Mouse (Mus musculus) heart, embryonic 12.5 days (tissue): Measurements from ENCODE around the gene Atf5. TPM values are rescaled to one million over a fixed set of nuclear protein-coding genes. Genes with fewer than 3 reads are reported as not detected.

ENCODE experiments used
- ATAC-seq: fragments of 200-750 bp; cut with Nextera tagmentation; 2 replicates; pipeline ENCODE4 v1.8.0; 2017; ENCODE audit warnings: moderate TSS enrichment, moderate library complexity; ENCODE audit not compliant: insufficient number of reproducible peaks, low FRiP score
- H3K27ac ChIP-seq: fragments of 300-500 bp; sonication (generic); 2 replicates; pipeline ENCODE4 v1.5.1; 2016; ENCODE audit warnings: mild to moderate bottlenecking, moderate library complexity; ENCODE audit not compliant: poor library complexity, severe bottlenecking
- H3K27me3 ChIP-seq: fragments of 300-500 bp; sonication (generic); replicated peaks from 2 replicates; pipeline ENCODE4 v1.6.1; 2016; ENCODE audit warnings: mild to moderate bottlenecking, moderate library complexity
- H3K36me3 ChIP-seq: fragments of 300-500 bp; sonication (generic); 2 replicates; pipeline ENCODE4 v1.6.1; 2016; ENCODE audit warnings: mild to moderate bottlenecking, moderate library complexity
- H3K4me1 ChIP-seq: fragments of 300-500 bp; sonication (generic); replicated peaks from 2 replicates; pipeline ENCODE4 v1.6.1; 2016; ENCODE audit warnings: mild to moderate bottlenecking
- H3K4me2 ChIP-seq: fragments of 300-500 bp; sonication (generic); 2 replicates; pipeline ENCODE4 v1.6.1; 2016; ENCODE audit warnings: mild to moderate bottlenecking, moderate library complexity
- H3K4me3 ChIP-seq: fragments of 300-500 bp; sonication (generic); 2 replicates; pipeline ENCODE4 v1.5.1; 2016; ENCODE audit warnings: mild to moderate bottlenecking
- H3K9ac ChIP-seq: fragments of 300-500 bp; sonication (generic); 2 replicates; pipeline ENCODE4 v1.6.1; 2016; ENCODE audit warnings: mild to moderate bottlenecking, moderate library complexity
- H3K9me3 ChIP-seq: fragments of 300-500 bp; sonication (generic); replicated peaks from 2 replicates; pipeline ENCODE4 v1.6.1; 2016; ENCODE audit warnings: mild to moderate bottlenecking, moderate library complexity
- WGBS: fragments of 180-500 bp; shearing (Covaris S2); methylation state at CpG from one replicate; pipeline ENCODE4 v1.1.7; 2016; 5-methylcytosine and 5-hydroxymethylcytosine counted together
- polyA plus RNA-seq: library from polyadenylated mRNA; unstranded; fragments of >200 nt; fragmentation: Nextera tagmentation; extraction: Ambion mirVana; gene quantifications from 2 replicates; pipeline ENCODE4 v1.2.1, GENCODE M21; 2016

Gene Atf5
- 2.6 and 2.7 TPM in 2 replicates for polyA plus RNA-seq

DNA sequence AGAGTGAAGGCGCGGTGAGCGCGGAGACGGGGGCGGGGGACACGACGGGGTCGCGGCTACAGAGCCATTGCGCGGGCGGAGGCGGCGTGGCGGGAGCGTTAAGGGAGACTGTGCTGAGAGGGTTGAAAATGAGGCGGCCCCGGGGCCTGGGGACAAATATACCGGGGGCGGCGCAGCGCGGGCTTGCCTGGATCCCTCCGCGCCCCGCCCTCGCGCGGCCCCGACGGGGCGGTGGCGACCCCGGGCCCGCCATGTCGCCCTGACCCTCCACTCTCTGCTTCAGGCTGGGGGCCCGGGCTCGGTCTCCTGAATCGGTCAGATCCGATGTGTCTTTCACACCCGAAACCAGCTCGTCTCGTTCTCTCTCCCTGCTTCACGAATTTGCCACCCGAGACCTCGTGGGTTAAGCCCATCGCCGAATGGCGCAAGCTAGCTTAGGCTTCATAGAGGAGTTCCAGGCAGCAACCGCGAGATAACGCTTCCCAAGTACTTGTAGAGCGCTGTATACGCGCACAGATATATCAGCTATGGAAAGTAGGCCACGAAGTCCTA, at the start of gene Atf5:
TSS of gene Atf5 (minus strand) at position 189 of the 552 bp plus-strand sequence.
- Histone ChIP-seq H3K9ac (peak within 1 kb of the TSS; percentile 98), H3K4me1 (peaks cover 51% of the 10 kb centered on the region), H3K27me3 (no peaks in the 10 kb centered on the region), H3K4me3 (peak within 1 kb of the TSS; percentile 90), H3K27ac (peak within 1 kb of the TSS; percentile 99), H3K4me2 (peak within 1 kb of the TSS; percentile 89), H3K9me3 (no peaks in the 10 kb centered on the region), H3K36me3 (peaks cover 27% of the 10 kb centered on the region)
- peak; percentile 54 for ATAC-seq
- WGBS, result under 1% methylated on average over 57 of the region's 57 CpGs

DNA sequence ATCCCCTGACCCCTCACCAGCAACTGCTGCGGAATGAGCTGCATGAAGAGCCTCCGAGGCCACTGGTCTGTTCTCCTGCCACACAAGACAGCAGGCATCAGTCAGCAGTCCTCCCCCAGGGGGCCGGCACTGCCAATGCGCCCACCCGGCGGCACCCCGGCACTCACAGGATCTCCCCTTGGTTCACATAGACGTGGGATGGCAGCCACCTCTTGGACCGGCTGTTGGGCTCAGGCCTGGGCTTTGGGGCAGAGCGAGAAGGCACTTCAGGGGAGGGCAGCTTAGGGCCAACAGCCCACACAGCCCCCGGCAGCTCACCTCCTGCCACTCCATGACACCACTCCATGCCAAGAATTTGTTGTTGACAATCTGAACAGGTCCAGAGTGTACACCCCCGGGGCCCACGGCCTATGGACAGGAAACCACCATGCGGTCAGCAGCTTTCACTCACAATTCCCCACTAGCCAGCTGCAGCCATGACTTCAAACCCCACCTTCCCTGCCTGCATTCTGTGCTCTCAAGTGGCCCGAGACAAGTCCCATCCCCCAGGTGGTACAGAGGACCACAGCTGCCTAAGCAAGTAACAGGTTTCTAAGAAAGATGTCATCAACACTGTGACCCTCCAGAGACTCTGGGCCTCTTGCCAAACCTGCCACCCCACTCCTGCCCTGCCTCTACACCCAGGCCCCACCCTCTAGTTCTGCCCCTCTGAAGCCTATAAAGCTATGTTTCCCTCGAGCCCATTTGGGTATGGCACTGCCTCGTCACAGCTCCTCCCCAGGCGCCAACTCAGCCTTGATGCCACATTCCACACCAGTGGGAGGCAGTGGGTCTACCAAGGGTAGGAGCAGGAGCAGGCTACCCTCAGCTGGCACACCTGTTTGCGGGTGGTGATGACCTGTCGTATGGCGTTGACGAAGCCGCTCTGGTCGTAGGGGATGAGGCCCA, 48.4 kb upstream of the Atf5 start:
- Histone ChIP-seq H3K36me3 (peaks cover 50% of the 10 kb centered on the region), H3K9ac (peak overlapping the region; percentile 53), H3K9me3 (no peaks in the 10 kb centered on the region), H3K4me1 (peaks cover 60% of the 10 kb centered on the region), H3K4me3 (no peak overlapping the region), H3K27me3 (no peaks in the 10 kb centered on the region), H3K27ac (peak overlapping the region; percentile 65), H3K4me2 (peak overlapping the region; percentile 90)
- no peak for ATAC-seq
- 73% methylated on average over 24 of the region's 24 CpGs for WGBS

DNA sequence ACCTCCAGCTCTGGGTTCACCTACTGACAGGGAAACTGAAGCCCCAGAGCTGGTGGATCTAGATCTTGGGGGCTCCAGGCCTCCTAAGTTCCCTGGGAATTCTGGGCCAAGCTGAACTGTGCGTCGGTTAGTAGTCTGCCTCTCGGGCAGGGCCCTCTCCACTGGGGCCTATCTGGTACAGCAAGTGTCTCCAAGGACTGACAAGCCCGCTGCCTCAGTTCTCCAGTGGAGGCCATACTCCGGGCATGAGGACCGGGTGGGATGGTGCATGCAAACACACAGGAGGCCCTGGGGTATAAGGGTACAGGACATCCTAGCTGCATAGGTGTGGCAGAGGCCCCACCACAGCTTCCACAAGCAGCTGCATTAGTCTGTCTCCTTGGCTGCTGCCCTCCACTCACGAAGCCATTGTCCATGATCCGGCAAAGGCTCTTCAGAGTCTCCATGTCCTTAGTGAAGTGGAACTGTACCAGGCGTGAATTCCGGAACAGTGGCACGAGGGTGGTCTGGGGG, 47.6 kb upstream of the Atf5 start:
- Histone ChIP-seq H3K27me3 (no peaks in the 10 kb centered on the region), H3K4me3 (no peak overlapping the region), H3K9me3 (no peaks in the 10 kb centered on the region), H3K4me2 (no peak overlapping the region), H3K9ac (0 out of 2 replicates have a peak overlapping the region, but pooled peaks have one; percentile 24), H3K36me3 (peaks cover 52% of the 10 kb centered on the region), H3K4me1 (peaks cover 60% of the 10 kb centered on the region), H3K27ac (peak overlapping the region; percentile 58; the same call in 1 of the 2 replicates)
- WGBS, result 85% methylated on average over 11 of the region's 11 CpGs
- no peak for ATAC-seq

DNA sequence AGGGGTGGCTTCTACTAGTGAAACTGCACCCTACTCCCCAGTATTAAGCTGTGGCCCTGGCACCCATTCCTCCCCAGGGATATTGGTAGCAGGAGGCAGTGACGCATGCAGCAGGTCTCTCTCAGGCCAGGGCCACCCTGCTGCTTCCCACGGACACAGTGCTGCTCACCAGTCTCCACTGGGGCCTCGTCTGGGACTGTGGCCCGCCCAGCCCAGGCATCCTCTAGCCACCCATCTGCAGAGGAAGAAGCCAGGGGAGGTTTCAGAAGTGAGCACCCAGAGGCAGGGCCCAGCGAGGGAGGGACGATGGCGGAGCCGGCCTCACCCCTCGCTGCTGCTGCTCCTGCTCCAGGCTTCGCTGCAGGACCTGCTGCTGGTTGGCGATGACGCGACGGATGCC, 46.8 kb upstream of the Atf5 start:
- Histone ChIP-seq H3K4me3 (no peak overlapping the region), H3K9ac (0 out of 2 replicates have a peak overlapping the region, but pooled peaks have one; percentile 24), H3K36me3 (peaks cover 52% of the 10 kb centered on the region), H3K27ac (no peak overlapping the region), H3K4me1 (peaks cover 62% of the 10 kb centered on the region), H3K9me3 (no peaks in the 10 kb centered on the region), H3K4me2 (no peak overlapping the region), H3K27me3 (no peaks in the 10 kb centered on the region)
- 87% methylated on average over 14 of the region's 14 CpGs for WGBS
- no peak for ATAC-seq

DNA sequence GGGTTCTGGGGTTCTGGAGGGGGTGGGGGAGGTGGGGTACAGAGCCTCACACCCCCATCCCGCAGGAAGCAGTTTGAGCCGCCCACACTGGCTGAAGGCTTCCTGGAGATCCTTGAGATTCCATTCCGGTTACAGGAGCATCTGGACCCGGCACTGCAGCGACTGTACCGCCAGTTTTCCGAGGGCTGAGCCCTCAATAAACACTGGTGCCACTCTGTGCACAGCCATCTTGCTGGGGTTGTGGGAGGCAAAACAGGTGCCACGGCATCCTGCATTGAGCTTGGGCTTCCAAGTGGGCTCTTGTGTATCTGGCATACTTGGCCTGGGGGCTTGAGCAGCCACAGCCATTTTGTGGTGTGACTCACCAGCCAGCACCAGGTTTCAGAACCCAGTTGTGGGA, 46.0 kb upstream of the Atf5 start:
- H3K27me3 ChIP-seq, result no peaks in the 10 kb centered on the region
- no peaks in the 10 kb centered on the region for H3K9me3 ChIP-seq
- no peak overlapping the region for H3K27ac ChIP-seq
- H3K9ac ChIP-seq, result no peak overlapping the region
- whole genome bisulfite sequencing, result 81% methylated on average over 8 of the region's 8 CpGs
- peaks cover 62% of the 10 kb centered on the region for H3K4me1 ChIP-seq
- no peak overlapping the region for H3K4me3 ChIP-seq
- no peak for ATAC-seq
- no peak overlapping the region for H3K4me2 ChIP-seq
- H3K36me3 ChIP-seq, result peaks cover 52% of the 10 kb centered on the region

DNA sequence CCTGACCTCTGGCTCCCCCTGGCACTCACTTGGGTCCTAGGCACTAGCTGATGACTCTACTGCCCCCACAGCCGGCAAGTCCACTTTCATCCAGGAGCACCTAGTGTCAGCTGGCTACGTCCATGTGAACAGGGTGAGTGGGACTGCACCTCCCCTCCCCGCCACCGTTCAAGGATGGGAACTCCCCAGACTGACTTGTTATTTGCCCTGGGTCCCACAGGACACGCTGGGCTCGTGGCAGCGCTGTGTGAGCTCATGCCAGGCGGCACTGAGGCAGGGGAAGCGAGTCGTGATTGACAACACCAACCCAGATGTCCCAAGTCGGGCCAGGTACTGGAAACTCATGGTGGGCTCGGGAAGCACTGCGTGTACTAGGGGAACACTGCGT, 45.0 kb upstream of the Atf5 start:
- peaks cover 52% of the 10 kb centered on the region for H3K36me3 ChIP-seq
- H3K4me3 ChIP-seq, result no peak overlapping the region
- H3K9ac ChIP-seq, result no peak overlapping the region
- peaks cover 54% of the 10 kb centered on the region for H3K4me1 ChIP-seq
- H3K27ac ChIP-seq, result no peak overlapping the region
- no peak for ATAC-seq
- 84% methylated on average over 14 of the region's 14 CpGs for WGBS
- no peaks in the 10 kb centered on the region for H3K27me3 ChIP-seq
- no peak overlapping the region for H3K4me2 ChIP-seq
- no peaks in the 10 kb centered on the region for H3K9me3 ChIP-seq

DNA sequence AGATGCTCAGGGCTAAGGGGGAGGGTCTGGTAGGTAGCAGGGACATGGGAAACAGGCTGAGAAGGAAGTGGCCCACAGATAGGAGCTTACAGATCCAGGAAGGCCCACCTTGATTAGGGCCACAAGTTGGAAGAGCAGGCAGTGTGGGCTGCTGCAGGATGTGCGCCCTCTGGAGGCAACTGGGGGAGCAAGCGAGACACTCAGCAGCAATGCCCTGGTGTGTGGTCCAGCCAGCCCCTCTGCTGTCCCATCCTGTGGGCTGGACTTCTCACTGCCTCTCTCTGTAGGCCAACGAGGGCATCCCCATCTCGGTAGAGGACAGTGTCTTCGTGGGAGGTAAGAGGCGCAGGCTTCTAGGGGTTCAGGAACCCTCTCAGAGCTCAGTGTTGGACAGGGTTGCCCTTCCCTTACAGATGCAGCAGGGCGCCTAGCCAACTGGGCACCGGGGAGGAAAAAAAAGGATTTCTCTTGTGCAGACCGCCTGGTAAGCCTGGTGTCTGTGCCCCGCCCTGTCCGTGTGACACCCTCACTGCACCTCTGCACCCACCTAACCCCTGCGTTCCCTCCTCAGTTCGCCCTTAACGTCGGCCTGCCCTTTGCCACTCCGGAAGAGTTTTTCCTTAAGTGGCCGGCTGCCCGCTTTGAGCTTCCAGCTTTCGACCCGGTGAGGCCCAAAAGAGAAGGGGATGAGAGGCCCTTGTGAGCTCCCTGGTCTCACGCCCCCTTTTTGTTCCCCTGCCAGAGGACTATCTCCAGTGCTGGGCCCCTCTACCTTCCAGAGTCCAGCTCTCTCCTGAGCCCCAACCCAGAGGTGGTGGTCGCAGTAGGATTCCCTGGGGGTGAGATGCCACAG, 44.3 kb upstream of the Atf5 start:
- Histone ChIP-seq H3K27me3 (no peaks in the 10 kb centered on the region), H3K4me2 (no peak overlapping the region), H3K4me1 (peaks cover 53% of the 10 kb centered on the region), H3K27ac (no peak overlapping the region), H3K4me3 (no peak overlapping the region), H3K9me3 (no peaks in the 10 kb centered on the region), H3K9ac (no peak overlapping the region), H3K36me3 (peaks cover 52% of the 10 kb centered on the region)
- WGBS, result 62% methylated on average over 22 of the region's 22 CpGs
- no peak for ATAC-seq

DNA sequence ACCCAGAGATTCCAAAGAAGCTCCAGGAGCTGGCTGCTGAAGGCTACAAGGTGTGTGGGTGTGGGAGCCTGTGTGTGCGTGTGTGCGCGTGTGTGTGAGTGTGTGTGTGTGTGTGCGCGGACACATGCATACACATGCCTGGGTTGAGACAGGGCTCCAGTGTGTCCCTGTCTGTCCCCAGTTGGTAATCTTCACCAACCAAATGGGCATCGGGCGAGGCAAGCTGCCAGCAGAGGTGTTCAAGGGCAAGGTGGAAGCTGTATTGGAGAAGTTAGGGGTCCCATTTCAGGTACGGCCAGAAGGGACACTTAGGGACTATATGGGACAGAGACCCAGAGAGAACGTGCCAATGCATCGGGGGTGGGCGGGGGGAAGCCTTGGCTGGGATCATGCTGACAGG, 43.4 kb upstream of the Atf5 start:
- no peak overlapping the region for H3K27ac ChIP-seq
- peaks cover 53% of the 10 kb centered on the region for H3K4me1 ChIP-seq
- no peak overlapping the region for H3K4me2 ChIP-seq
- no peak overlapping the region for H3K9ac ChIP-seq
- peaks cover 45% of the 10 kb centered on the region for H3K36me3 ChIP-seq
- H3K9me3 ChIP-seq, result no peaks in the 10 kb centered on the region
- ATAC-seq, result no peak
- 90% methylated on average over 11 of the region's 11 CpGs for WGBS
- no peak overlapping the region for H3K4me3 ChIP-seq
- H3K27me3 ChIP-seq, result no peaks in the 10 kb centered on the region

DNA sequence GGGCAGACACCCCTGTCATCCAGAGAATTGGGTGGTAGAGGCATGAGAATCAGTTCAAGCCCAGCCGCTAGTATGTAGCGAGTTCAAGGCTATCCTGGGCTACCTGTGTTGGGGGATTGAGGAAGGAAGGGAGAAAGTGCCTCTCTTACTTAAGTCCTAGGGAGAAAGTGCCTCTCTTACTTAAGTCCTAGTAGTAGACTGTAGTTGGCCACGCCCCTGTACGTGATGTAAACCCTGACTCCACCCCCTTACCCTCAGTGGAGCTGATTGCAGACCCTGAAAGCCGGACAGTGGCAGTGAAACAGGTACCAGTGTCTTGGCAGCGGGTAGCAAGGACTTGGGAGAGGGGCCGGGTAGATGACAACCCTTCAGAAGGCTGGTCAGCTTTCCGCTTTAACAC, 41.4 kb upstream of the Atf5 start:
- Histone ChIP-seq H3K9ac (peak overlapping the region; percentile 82), H3K4me2 (peak overlapping the region; percentile 95), H3K36me3 (peaks cover 30% of the 10 kb centered on the region), H3K4me3 (peak overlapping the region; percentile 66), H3K9me3 (no peaks in the 10 kb centered on the region), H3K27me3 (no peaks in the 10 kb centered on the region), H3K27ac (peak overlapping the region; percentile 86; the same call in 1 of the 2 replicates), H3K4me1 (peaks cover 56% of the 10 kb centered on the region)
- WGBS, result 24% methylated on average over 8 of the region's 8 CpGs
- ATAC-seq, result no peak

DNA sequence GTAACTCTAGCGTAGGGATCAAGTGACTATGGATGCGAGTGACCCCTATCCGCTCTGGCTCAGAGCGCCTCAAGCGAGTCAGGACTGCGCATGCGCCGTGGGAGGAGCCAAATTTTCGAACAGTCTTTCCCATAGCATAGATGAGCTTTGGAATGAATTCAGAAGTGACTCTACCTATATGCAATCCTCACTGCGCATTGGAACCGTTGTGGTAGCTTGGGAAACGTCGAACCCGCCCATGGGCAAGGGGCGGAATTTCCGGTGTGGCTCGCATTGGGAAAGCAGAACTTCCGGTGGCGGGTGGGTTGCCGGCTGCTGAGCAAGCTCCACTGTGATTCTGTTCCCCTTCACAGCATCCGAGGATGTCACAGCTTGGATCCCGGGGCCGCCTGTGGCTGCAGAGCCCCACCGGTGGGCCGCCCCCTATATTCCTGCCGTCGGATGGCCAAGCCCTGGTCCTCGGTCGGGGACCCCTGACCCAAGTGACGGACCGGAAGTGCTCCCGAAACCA, 40.6 kb upstream of the Atf5 start, which contains the start of gene Pnkp:
TSS of gene Pnkp (plus strand) at position 98 of the 511 bp plus-strand sequence.
- H3K4me2 ChIP-seq, result peak within 1 kb of the TSS; percentile 95
- H3K36me3 ChIP-seq, result peaks cover 29% of the 10 kb centered on the region
- peak within 1 kb of the TSS; percentile 82 for H3K9ac ChIP-seq
- H3K4me1 ChIP-seq, result peaks cover 63% of the 10 kb centered on the region
- no peaks in the 10 kb centered on the region for H3K9me3 ChIP-seq
- WGBS, result under 1% methylated on average over 32 of the region's 32 CpGs
- peak within 1 kb of the TSS; percentile 66 for H3K4me3 ChIP-seq
- no peaks in the 10 kb centered on the region for H3K27me3 ChIP-seq
- ATAC-seq, result peak; percentile 31; the same call in 1 of the 2 replicates
- peak within 1 kb of the TSS; percentile 86 for H3K27ac ChIP-seq
